Mouse (Mus musculus) stomach, embryonic 15.5 days (tissue): ENCODE measurements around the gene Cacna2d4. TPM values are rescaled to one million over a fixed set of nuclear protein-coding genes. Genes with fewer than 3 reads are reported as not detected.
"Not testable (repeated sequence)": the region's sequence is repeated elsewhere in the genome, so short reads cannot be mapped to it uniquely, and the experiment has no call there.

Experiments used
- ATAC-seq: fragments of 200-750 bp; cut with Nextera tagmentation; 2 replicates; pipeline ENCODE4 v1.8.0; 2017; ENCODE audit warnings: low read depth, moderate number of reproducible peaks, moderate TSS enrichment; ENCODE audit not compliant: insufficient read depth, low FRiP score
- H3K27ac ChIP-seq: fragments of 300-500 bp; sonication (generic); 2 replicates; pipeline ENCODE4 v1.5.1; 2015; ENCODE audit warnings: mild to moderate bottlenecking, inconsistent platforms
- H3K27me3 ChIP-seq: fragments of 300-500 bp; sonication (generic); replicated peaks from 2 replicates; pipeline ENCODE4 v1.6.1; 2015; ENCODE audit warnings: inconsistent platforms
- H3K36me3 ChIP-seq: fragments of 300-500 bp; sonication (generic); 2 replicates; pipeline ENCODE4 v1.6.1; 2015; ENCODE audit warnings: inconsistent platforms
- H3K4me1 ChIP-seq: fragments of 300-500 bp; sonication (generic); 2 replicates; pipeline ENCODE4 v1.6.1; 2015; ENCODE audit warnings: inconsistent platforms
- H3K4me2 ChIP-seq: fragments of 300-500 bp; sonication (generic); 2 replicates; pipeline ENCODE4 v1.6.1; 2015; ENCODE audit warnings: mild to moderate bottlenecking, inconsistent platforms
- H3K4me3 ChIP-seq: fragments of 300-500 bp; sonication (generic); replicated peaks from 2 replicates; pipeline ENCODE4 v1.5.1; 2015; ENCODE audit warnings: inconsistent platforms
- H3K9ac ChIP-seq: fragments of 300-500 bp; sonication (generic); 2 replicates; pipeline ENCODE4 v1.6.1; 2015; ENCODE audit warnings: inconsistent platforms
- H3K9me3 ChIP-seq: fragments of 300-500 bp; sonication (generic); 2 replicates; pipeline ENCODE4 v1.6.1; 2016; ENCODE audit warnings: inconsistent platforms
- WGBS: fragments of 180-500 bp; shearing (Covaris S2); methylation state at CpG from one replicate; pipeline ENCODE4 v1.1.7; 2015; 5-methylcytosine and 5-hydroxymethylcytosine counted together
- polyA plus RNA-seq: library from polyadenylated mRNA; unstranded; fragments of >200 nt; fragmentation: Nextera tagmentation; extraction: Ambion mirVana; gene quantifications from 2 replicates; pipeline ENCODE4 v1.2.1, GENCODE M21; 2015

Cacna2d4 gene
- polyA plus RNA-seq, 1 experiment from 2014 or later = 0.12 TPM

- Histone ChIP-seq H3K4me2 (no peak overlapping the region), H3K4me1 (no peaks in the 10 kb centered on the region), H3K36me3 (peaks cover 34% of the 10 kb centered on the region), H3K9me3 (no peaks in the 10 kb centered on the region), H3K9ac (no peak overlapping the region), H3K4me3 (no peak overlapping the region), H3K27me3 (no peaks in the 10 kb centered on the region), H3K27ac (no peak overlapping the region)
- ATAC-seq = no peak
- WGBS = 90% methylated on average over 8 of the region's 8 CpGs
Observed at GRCm38 (mm10) chr6:119358020-119358571, 121.8 kb downstream of the Cacna2d4 start.

- not testable (repeated sequence) for H3K9me3 ChIP-seq, H3K4me3 ChIP-seq, ATAC-seq, H3K27ac ChIP-seq, H3K4me1 ChIP-seq, H3K9ac ChIP-seq, H3K27me3 ChIP-seq, H3K4me2 ChIP-seq
- peaks cover 18% of the 10 kb centered on the region for H3K36me3 ChIP-seq
- WGBS = 90% methylated on average over 6 of the region's 6 CpGs
Observed at GRCm38 (mm10) chr6:119360250-119360649, 123.9 kb downstream of the Cacna2d4 start.

- no peaks in the 10 kb centered on the region for H3K9me3 ChIP-seq
- H3K27me3 ChIP-seq = no peaks in the 10 kb centered on the region
- peaks cover 14% of the 10 kb centered on the region for H3K36me3 ChIP-seq
- WGBS = 81% methylated on average over 3 of the region's 3 CpGs
- no peak overlapping the region for H3K9ac ChIP-seq
- no peak overlapping the region for H3K4me3 ChIP-seq
- no peak overlapping the region for H3K27ac ChIP-seq
- no peaks in the 10 kb centered on the region for H3K4me1 ChIP-seq
- ATAC-seq = peak; percentile 91
- no peak overlapping the region for H3K4me2 ChIP-seq
Observed at GRCm38 (mm10) chr6:119360925-119361702, 124.8 kb downstream of the Cacna2d4 start.

GRCm38 (mm10) chr6:119363593-119363992, 127.3 kb downstream of the Cacna2d4 start:
- Histone ChIP-seq H3K36me3 (peaks cover 3% of the 10 kb centered on the region; the same call in 1 of the 2 replicates), H3K27ac (no peak overlapping the region), H3K27me3 (no peaks in the 10 kb centered on the region), H3K9me3 (no peaks in the 10 kb centered on the region), H3K9ac (no peak overlapping the region), H3K4me1 (no peaks in the 10 kb centered on the region), H3K4me2 (no peak overlapping the region), H3K4me3 (no peak overlapping the region)
- ATAC-seq = no peak
- WGBS = 92% methylated on average over 5 of the region's 5 CpGs

- H3K36me3 ChIP-seq, ATAC-seq, H3K9ac ChIP-seq, H3K27me3 ChIP-seq, H3K4me2 ChIP-seq, H3K27ac ChIP-seq, H3K4me3 ChIP-seq, H3K9me3 ChIP-seq, H3K4me1 ChIP-seq: not testable (repeated sequence)
- WGBS = 74% methylated on average over 4 of the region's 4 CpGs
Observed at GRCm38 (mm10) chr6:119366800-119367199, 130.5 kb downstream of the Cacna2d4 start.

GRCm38 (mm10) chr6:119367382-119367781, 131.1 kb downstream of the Cacna2d4 start:
- Histone ChIP-seq H3K27me3 (no peaks in the 10 kb centered on the region), H3K4me3 (no peak overlapping the region), H3K4me1 (no peaks in the 10 kb centered on the region), H3K9ac (no peak overlapping the region), H3K27ac (no peak overlapping the region), H3K9me3 (no peaks in the 10 kb centered on the region), H3K4me2 (no peak overlapping the region), H3K36me3 (no peaks in the 10 kb centered on the region; the same call in 1 of the 2 replicates)
- WGBS = 60% methylated on average over 2 of the region's 2 CpGs
- no peak for ATAC-seq

- H3K36me3 ChIP-seq = no peaks in the 10 kb centered on the region
- ATAC-seq = no peak
- no peak overlapping the region for H3K27ac ChIP-seq
- H3K9me3 ChIP-seq = no peaks in the 10 kb centered on the region
- H3K9ac ChIP-seq = no peak overlapping the region
- H3K4me1 ChIP-seq = no peaks in the 10 kb centered on the region; the same call in 1 of the 2 replicates
- no peaks in the 10 kb centered on the region for H3K27me3 ChIP-seq
- H3K4me3 ChIP-seq = no peak overlapping the region
- no peak overlapping the region for H3K4me2 ChIP-seq
Observed at GRCm38 (mm10) chr6:119371624-119372023, 135.3 kb downstream of the Cacna2d4 start.

GRCm38 (mm10) chr6:119372237-119372636, 135.9 kb downstream of the Cacna2d4 start:
- H3K9ac ChIP-seq = no peak overlapping the region
- no peak for ATAC-seq
- no peaks in the 10 kb centered on the region; the same call in 1 of the 2 replicates for H3K4me1 ChIP-seq
- H3K4me2 ChIP-seq = no peak overlapping the region
- 52% methylated on average over 5 of the region's 5 CpGs for WGBS
- H3K9me3 ChIP-seq = no peaks in the 10 kb centered on the region
- H3K4me3 ChIP-seq = no peak overlapping the region
- H3K27me3 ChIP-seq = no peaks in the 10 kb centered on the region
- H3K27ac ChIP-seq = no peak overlapping the region
- no peaks in the 10 kb centered on the region for H3K36me3 ChIP-seq

- no peaks in the 10 kb centered on the region for H3K9me3 ChIP-seq
- H3K36me3 ChIP-seq = no peaks in the 10 kb centered on the region
- no peak overlapping the region for H3K4me2 ChIP-seq
- H3K27ac ChIP-seq = no peak overlapping the region
- H3K27me3 ChIP-seq = no peaks in the 10 kb centered on the region
- H3K4me1 ChIP-seq = peaks cover 4% of the 10 kb centered on the region
- no peak overlapping the region for H3K9ac ChIP-seq
- ATAC-seq = no peak
- H3K4me3 ChIP-seq = no peak overlapping the region
Observed at GRCm38 (mm10) chr6:119373000-119373705, 136.8 kb downstream of the Cacna2d4 start.

GRCm38 (mm10) chr6:119375035-119375434, 138.7 kb downstream of the Cacna2d4 start:
- ATAC-seq = no peak
- Histone ChIP-seq H3K9me3 (no peaks in the 10 kb centered on the region), H3K4me2 (no peak overlapping the region), H3K9ac (no peak overlapping the region), H3K36me3 (no peaks in the 10 kb centered on the region), H3K4me1 (peaks cover 4% of the 10 kb centered on the region), H3K27ac (no peak overlapping the region), H3K4me3 (no peak overlapping the region), H3K27me3 (no peaks in the 10 kb centered on the region)
- 81% methylated on average over 5 of the region's 5 CpGs for WGBS

GRCm38 (mm10) chr6:119377613-119378012, 141.3 kb downstream of the Cacna2d4 start:
- Histone ChIP-seq H3K4me3 (no peak overlapping the region), H3K27me3 (no peaks in the 10 kb centered on the region), H3K4me2 (no peak overlapping the region), H3K4me1 (peaks cover 4% of the 10 kb centered on the region), H3K9ac (no peak overlapping the region), H3K36me3 (no peaks in the 10 kb centered on the region), H3K9me3 (no peaks in the 10 kb centered on the region), H3K27ac (no peak overlapping the region)
- 27% methylated on average over 2 of the region's 2 CpGs for WGBS
- no peak; the same call in 1 of the 2 replicates for ATAC-seq

- no peaks in the 10 kb centered on the region for H3K36me3 ChIP-seq
- H3K4me1 ChIP-seq = peaks cover 4% of the 10 kb centered on the region; the same call in 1 of the 2 replicates
- H3K4me3 ChIP-seq = no peak overlapping the region
- ATAC-seq = no peak
- 91% methylated on average over 1 of the region's 1 CpGs for WGBS
- no peak overlapping the region for H3K27ac ChIP-seq
- no peak overlapping the region for H3K9ac ChIP-seq
- H3K27me3 ChIP-seq = no peaks in the 10 kb centered on the region
- H3K9me3 ChIP-seq = no peaks in the 10 kb centered on the region
- H3K4me2 ChIP-seq = no peak overlapping the region
Observed at GRCm38 (mm10) chr6:119378631-119379030, 142.3 kb downstream of the Cacna2d4 start.
